Mouse (Mus musculus): ENCODE measurements around the gene Abcg2. TPM values are rescaled to one million over a fixed set of nuclear protein-coding genes. Genes with fewer than 3 reads are reported as not detected.
A peak's percentile ranks its signal among the peaks of the same experiment; 100 is the strongest.
"Not testable (repeated sequence)": the region's sequence is repeated elsewhere in the genome, so short reads cannot be mapped to it uniquely, and the experiment has no call there.

The Abcg2 gene
- polyA plus RNA-seq (2015; fragmentation: Nextera tagmentation; extraction: Ambion mirVana), result 53.3 and 55.3 TPM in 2 replicates

DNA sequence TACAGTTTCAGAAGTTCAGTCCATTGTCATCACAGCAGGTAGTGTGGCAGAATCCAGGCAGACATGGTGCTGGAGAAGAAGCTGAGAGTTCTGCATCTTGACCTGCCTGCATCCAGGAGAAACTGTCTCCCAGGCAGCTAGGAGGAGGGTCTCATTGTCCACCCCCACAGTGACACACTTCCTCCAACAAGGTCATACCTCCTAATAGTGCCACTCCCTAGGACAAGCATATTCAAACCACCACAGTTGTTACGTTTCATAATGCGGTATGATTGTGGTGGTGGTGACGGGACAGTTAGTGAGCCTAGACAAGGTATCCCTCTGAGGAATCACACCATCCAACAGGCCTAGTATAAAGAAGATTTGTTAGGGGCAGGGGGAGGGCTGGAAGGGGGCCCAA, at the start of gene Abcg2:
Gene Abcg2, plus strand, starts transcription at position 301 of the 400 bp plus-strand sequence.
- not testable (repeated sequence) for H3K4me1 ChIP-seq; H3K9ac ChIP-seq; H3K27me3 ChIP-seq; H3K4me2 ChIP-seq (replicated peaks); H3K4me3 ChIP-seq; H3K9me3 ChIP-seq; H3K27ac ChIP-seq; H3K36me3 ChIP-seq; ATAC-seq (ENCODE audit: low FRiP score, low read depth)
- WGBS, result 84% methylated on average over 3 of the region's 3 CpGs

DNA sequence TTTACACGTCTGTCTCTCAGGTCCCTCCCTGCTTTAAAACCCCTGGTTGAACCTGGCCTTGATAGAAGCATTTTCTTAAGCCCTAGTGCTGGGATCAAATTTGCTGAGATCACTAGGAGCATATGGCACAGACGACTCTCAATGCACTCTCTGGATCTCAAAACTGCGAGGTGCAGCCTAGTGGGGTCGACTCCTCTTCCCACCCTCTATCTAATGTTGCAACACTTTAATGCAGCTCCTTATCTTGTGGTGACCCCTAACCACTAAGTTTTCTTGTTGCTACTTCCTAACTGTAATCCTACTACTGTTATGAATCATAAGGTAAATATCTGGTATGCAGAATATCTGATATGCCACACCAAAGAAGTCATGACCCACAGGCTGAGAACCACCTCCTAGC, 44.1 kb upstream of the Abcg2 start:
- not testable (repeated sequence) for H3K4me1 ChIP-seq; H3K9me3 ChIP-seq; H3K27ac ChIP-seq; H3K4me2 ChIP-seq (replicated peaks); H3K9ac ChIP-seq; H3K27me3 ChIP-seq; H3K36me3 ChIP-seq; ATAC-seq (ENCODE audit: low FRiP score, low read depth); H3K4me3 ChIP-seq
- WGBS, result 60% methylated on average over 4 of the region's 4 CpGs

DNA sequence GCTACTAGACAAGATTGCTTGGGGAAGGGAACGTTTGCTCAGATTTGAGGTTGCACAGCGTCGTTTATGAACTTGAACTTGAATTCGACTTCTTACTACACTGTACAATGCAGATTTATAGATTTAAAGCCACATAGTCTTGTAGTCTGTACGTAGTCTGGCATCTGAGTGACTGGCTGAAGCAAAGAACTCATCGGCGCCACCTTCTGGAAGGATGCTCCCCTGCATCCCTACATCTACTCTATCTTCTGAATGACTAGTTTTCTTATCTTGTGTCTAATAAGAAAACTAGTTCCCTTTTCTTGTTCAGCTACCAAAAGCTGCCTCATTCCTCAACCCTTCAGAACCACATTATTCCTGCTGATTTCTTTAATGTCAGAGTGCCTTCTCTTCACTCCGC, 41.5 kb upstream of the Abcg2 start:
- H3K27ac ChIP-seq; H3K4me3 ChIP-seq; H3K27me3 ChIP-seq; H3K4me2 ChIP-seq (replicated peaks); H3K9me3 ChIP-seq; H3K9ac ChIP-seq; H3K36me3 ChIP-seq; H3K4me1 ChIP-seq; ATAC-seq (ENCODE audit: low FRiP score, low read depth): not testable (repeated sequence)
- 66% methylated on average over 8 of the region's 8 CpGs for WGBS

DNA sequence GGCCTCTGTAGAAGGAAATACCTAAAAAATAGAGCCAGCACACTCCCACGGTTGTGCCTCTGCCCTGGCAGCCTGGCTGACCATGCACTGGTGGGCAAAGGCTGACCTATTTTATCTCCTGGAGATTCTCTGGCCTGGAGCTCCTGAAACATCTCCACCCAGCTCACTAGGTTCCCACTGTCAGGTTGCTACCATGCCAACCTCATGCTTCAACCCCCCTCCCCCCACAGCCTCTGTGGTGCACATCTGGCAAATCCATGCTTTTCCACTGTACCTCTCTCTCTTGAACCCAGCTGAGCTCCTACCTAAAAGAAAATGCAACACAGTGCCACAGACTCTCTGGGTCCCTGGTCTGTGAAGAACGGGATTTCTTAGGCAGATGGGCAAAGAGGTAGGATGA, 39.4 kb upstream of the Abcg2 start:
- H3K36me3 ChIP-seq; H3K9ac ChIP-seq; H3K27ac ChIP-seq; H3K27me3 ChIP-seq; H3K4me3 ChIP-seq; H3K9me3 ChIP-seq; ATAC-seq (ENCODE audit: low FRiP score, low read depth); H3K4me2 ChIP-seq (replicated peaks); H3K4me1 ChIP-seq: not testable (repeated sequence)
- WGBS, result 14% methylated on average over 2 of the region's 2 CpGs

GRCm38 (mm10) chr6:58546050-58546449, 38.3 kb upstream of the Abcg2 start:
- 38% methylated on average over 5 of the region's 5 CpGs for WGBS
- H3K36me3 ChIP-seq; H3K4me1 ChIP-seq; H3K9ac ChIP-seq; ATAC-seq (ENCODE audit: low FRiP score, low read depth); H3K4me2 ChIP-seq (replicated peaks); H3K27ac ChIP-seq; H3K4me3 ChIP-seq; H3K9me3 ChIP-seq; H3K27me3 ChIP-seq: not testable (repeated sequence)

- 12% methylated on average over 4 of the region's 4 CpGs for WGBS
- Histone ChIP-seq H3K4me3 (no peak overlapping the region), H3K27ac (no peak overlapping the region), H3K4me2 (replicated peaks) (no peak overlapping the region), H3K27me3 (no peaks in the 10 kb centered on the region), H3K9ac (no peak overlapping the region), H3K9me3 (no peaks in the 10 kb centered on the region), H3K36me3 (no peaks in the 10 kb centered on the region), H3K4me1 (no peaks in the 10 kb centered on the region)
- no peak for ATAC-seq (ENCODE audit: low FRiP score, low read depth)
Measured at GRCm38 (mm10) chr6:58546816-58547215, 37.5 kb upstream of the Abcg2 start.

DNA sequence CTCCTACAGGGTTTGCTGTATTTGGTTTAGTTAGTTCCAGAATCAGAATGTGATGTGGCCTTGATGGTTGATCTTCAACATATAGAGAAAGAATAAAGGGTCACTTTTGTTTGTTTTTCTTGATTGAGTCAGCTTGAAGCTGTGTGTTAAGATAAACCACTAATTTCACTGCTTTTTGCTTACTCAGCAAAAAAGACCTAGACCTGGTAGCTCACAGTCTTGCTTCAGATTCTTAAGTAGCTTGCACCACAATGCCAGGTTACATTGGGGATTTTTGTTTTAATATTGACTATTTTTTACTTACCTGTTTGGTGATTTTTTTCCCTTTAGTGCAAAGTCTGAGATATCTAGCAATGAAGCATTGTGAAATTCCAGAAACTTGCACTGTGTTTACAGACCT, 30.5 kb upstream of the Abcg2 start:
- not testable (repeated sequence) for H3K4me2 ChIP-seq (replicated peaks); H3K4me3 ChIP-seq; H3K4me1 ChIP-seq; H3K9me3 ChIP-seq; H3K36me3 ChIP-seq; H3K27me3 ChIP-seq; H3K27ac ChIP-seq; H3K9ac ChIP-seq; ATAC-seq (ENCODE audit: low FRiP score, low read depth)

- H3K9ac ChIP-seq; H3K4me1 ChIP-seq; H3K4me2 ChIP-seq (replicated peaks); ATAC-seq (ENCODE audit: low FRiP score, low read depth); H3K27ac ChIP-seq; H3K27me3 ChIP-seq; H3K36me3 ChIP-seq; H3K4me3 ChIP-seq; H3K9me3 ChIP-seq: not testable (repeated sequence)
- 35% methylated on average over 3 of the region's 3 CpGs for WGBS
Measured at GRCm38 (mm10) chr6:58593987-58594844, 9.9 kb downstream of the Abcg2 start.

GRCm38 (mm10) chr6:58595639-58596293, 11.4 kb downstream of the Abcg2 start:
- not testable (repeated sequence) for H3K27me3 ChIP-seq, H3K9me3 ChIP-seq, H3K36me3 ChIP-seq, H3K4me1 ChIP-seq
- H3K4me3 ChIP-seq, result peak overlapping the region; percentile 41
- peak overlapping the region; percentile 60 for H3K9ac ChIP-seq
- 10% methylated on average over 8 of the region's 9 CpGs for WGBS
- peak overlapping the region; percentile 23 for H3K27ac ChIP-seq
- H3K4me2 ChIP-seq (replicated peaks), result peak overlapping the region; percentile 60
- ATAC-seq (ENCODE audit: low FRiP score, low read depth), result peak; percentile 65

DNA sequence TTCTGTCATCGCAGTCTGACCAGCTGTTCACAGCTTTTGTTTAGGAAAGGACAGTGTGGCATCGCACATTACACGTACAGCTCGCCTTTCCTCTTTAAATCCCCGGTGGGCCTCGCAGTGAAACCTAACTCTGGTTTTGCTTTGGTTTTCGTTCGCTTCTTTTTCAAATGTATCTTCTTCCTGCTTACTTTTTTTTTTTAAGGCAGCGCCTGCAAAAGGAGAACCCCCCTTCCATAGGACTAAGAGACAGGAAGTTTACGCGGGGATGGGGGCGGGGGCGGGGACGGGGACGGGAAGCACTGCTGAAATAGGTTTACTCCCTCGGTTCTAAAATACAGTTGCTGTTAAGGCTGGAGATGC, 12.0 kb downstream of the Abcg2 start:
- H3K9me3 ChIP-seq, result peaks cover 6% of the 10 kb centered on the region; the same call in 1 of the 2 replicates
- H3K4me1 ChIP-seq, result 0 out of 2 replicates have a peak, but pooled peaks cover 2% of the 10 kb centered on the region
- peak overlapping the region; percentile 41 for H3K4me3 ChIP-seq
- peak overlapping the region; percentile 60 for H3K4me2 ChIP-seq (replicated peaks)
- peak; percentile 88 for ATAC-seq (ENCODE audit: low FRiP score, low read depth)
- no peaks in the 10 kb centered on the region for H3K27me3 ChIP-seq
- H3K36me3 ChIP-seq, result no peaks in the 10 kb centered on the region
- WGBS, result 18% methylated on average over 16 of the region's 16 CpGs
- H3K27ac ChIP-seq, result peak overlapping the region; percentile 23
- H3K9ac ChIP-seq, result peak overlapping the region; percentile 60

DNA sequence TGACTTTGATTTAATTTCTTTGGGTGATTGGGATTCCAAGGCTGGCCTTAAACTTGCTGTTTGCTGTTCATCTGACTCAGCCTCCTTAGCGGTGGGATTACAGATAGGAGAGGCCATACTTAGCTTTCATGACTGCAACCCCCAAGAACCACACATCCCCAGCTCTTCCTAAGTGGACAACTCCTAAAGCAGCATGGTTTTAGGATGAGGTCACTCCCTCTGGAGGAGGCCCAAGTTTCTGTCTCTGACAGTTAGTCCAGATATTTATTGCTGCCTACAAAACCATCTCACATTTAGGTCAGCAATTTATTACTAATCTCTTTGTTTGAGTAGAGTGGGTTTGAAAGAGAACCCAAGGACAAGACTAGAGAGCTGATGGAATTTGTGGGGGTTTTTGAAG, 17.8 kb downstream of the Abcg2 start:
- H3K4me3 ChIP-seq; ATAC-seq (ENCODE audit: low FRiP score, low read depth): not testable (repeated sequence)
- WGBS, result 74% methylated on average over 1 of the region's 1 CpGs

GRCm38 (mm10) chr6:58602991-58603390, 18.7 kb downstream of the Abcg2 start:
- not testable (repeated sequence) for H3K9ac ChIP-seq; H3K4me2 ChIP-seq (replicated peaks); H3K4me1 ChIP-seq; H3K27ac ChIP-seq; H3K9me3 ChIP-seq; H3K4me3 ChIP-seq; H3K36me3 ChIP-seq; ATAC-seq (ENCODE audit: low FRiP score, low read depth); H3K27me3 ChIP-seq

More for the DNA sequence above, 17.8 kb downstream of the Abcg2 start:
- H3K27me3 ChIP-seq; H3K36me3 ChIP-seq; H3K4me2 ChIP-seq (replicated peaks); H3K9ac ChIP-seq; H3K4me1 ChIP-seq; H3K27ac ChIP-seq; H3K9me3 ChIP-seq: not testable (repeated sequence)
